Mouse (Mus musculus) myocyte (in vitro differentiated cells): ENCODE measurements around the gene Farp2. TPM values are rescaled to one million over a fixed set of nuclear protein-coding genes. Genes with fewer than 3 reads are reported as not detected.
"Not testable (repeated sequence)": the region's sequence is repeated elsewhere in the genome, so short reads cannot be mapped to it uniquely, and the experiment has no call there.

Experiments used
- H3K27me3 ChIP-seq: one replicate; pipeline ENCODE4 v1.6.1; 2011; ENCODE audit not compliant: control insufficient read depth, insufficient read depth, insufficient read length
- H3K36me3 ChIP-seq: one replicate; pipeline ENCODE4 v1.6.1; 2011; ENCODE audit not compliant: control insufficient read depth, insufficient read depth
- H3K4me2 ChIP-seq: one replicate; pipeline ENCODE4 v1.6.1; 2011; ENCODE audit warnings: low read depth, control low read depth
- H3K4me3 ChIP-seq: one replicate; pipeline ENCODE4 v1.5.1; 2011; ENCODE audit warnings: mild to moderate bottlenecking, control low read depth, moderate library complexity
- H3K79me2 ChIP-seq: one replicate; pipeline ENCODE4 v1.6.1; 2011; ENCODE audit not compliant: control insufficient read depth, insufficient read depth
- H3ac ChIP-seq: one replicate; pipeline ENCODE4 v1.6.1; 2011; ENCODE audit not compliant: control insufficient read depth, insufficient read length
- CEBPB ChIP-seq: IDR thresholded peaks from 2 replicates; pipeline ENCODE4 v1.6.1; 2011; ENCODE audit warnings: mild to moderate bottlenecking, moderate library complexity; ENCODE audit not compliant: poor library complexity, insufficient read depth, severe bottlenecking
- E2F4 ChIP-seq: IDR thresholded peaks from one replicate; pipeline ENCODE4 v1.6.1; 2011; ENCODE audit warnings: mild to moderate bottlenecking, control low read depth, moderate library complexity; ENCODE audit not compliant: insufficient read depth
- MAX ChIP-seq: IDR thresholded peaks from one replicate; pipeline ENCODE4 v1.6.1; 2011; ENCODE audit warnings: low read depth, mild to moderate bottlenecking, control low read depth
- MYOD1 ChIP-seq, 3 experiments: IDR thresholded peaks; one replicate each; pipeline ENCODE4 v1.6.1; 2011; ENCODE audit warnings: control low read depth in 2 of 3, low read depth in 2 of 3, mild to moderate bottlenecking in 2 of 3, moderate library complexity in 1 of 3; ENCODE audit not compliant: insufficient read length in 2 of 3, control insufficient read depth in 1 of 3
- MYOG ChIP-seq, 3 experiments: IDR thresholded peaks; one replicate each; pipeline ENCODE4 v1.6.1; 2011; ENCODE audit warnings: control low read depth in 2 of 3, low read depth in 2 of 3, mild to moderate bottlenecking in 2 of 3; ENCODE audit not compliant: insufficient read length in 2 of 3, control insufficient read depth in 1 of 3, insufficient read depth in 1 of 3
- POLR2A ChIP-seq: IDR thresholded peaks from one replicate; pipeline ENCODE4 v1.6.1; 2011; ENCODE audit warnings: low read depth, mild to moderate bottlenecking, control low read depth, moderate library complexity; ENCODE audit not compliant: insufficient read length
- POLR2AphosphoS2 ChIP-seq: IDR thresholded peaks from one replicate; pipeline ENCODE4 v1.6.1; 2011; ENCODE audit warnings: low read depth, control low read depth; ENCODE audit not compliant: insufficient read length
- REST ChIP-seq: IDR thresholded peaks from one replicate; pipeline ENCODE4 v1.6.1; 2011; ENCODE audit warnings: mild to moderate bottlenecking, control low read depth, moderate library complexity; ENCODE audit not compliant: insufficient read depth, insufficient read length
- SRF ChIP-seq: IDR thresholded peaks from one replicate; pipeline ENCODE4 v1.6.1; 2011; ENCODE audit warnings: low read depth; ENCODE audit not compliant: control insufficient read depth, insufficient read length
- TCF12 ChIP-seq: IDR thresholded peaks from one replicate; pipeline ENCODE4 v1.6.1; 2011; ENCODE audit warnings: mild to moderate bottlenecking, control low read depth; ENCODE audit not compliant: poor library complexity, insufficient read depth, severe bottlenecking
- TCF3 ChIP-seq: IDR thresholded peaks from one replicate; pipeline ENCODE4 v1.6.1; 2011; ENCODE audit warnings: low read depth, control low read depth; ENCODE audit not compliant: insufficient read length
- USF1 ChIP-seq: IDR thresholded peaks from one replicate; pipeline ENCODE4 v1.6.1; 2011; ENCODE audit warnings: low read depth, mild to moderate bottlenecking, control low read depth, moderate library complexity
- polyA plus RNA-seq: library from polyadenylated mRNA; unstranded; fragments of >200 nt; fragmentation: generic; extraction: Trizol; gene quantifications from one replicate; pipeline ENCODE4 v1.2.1, GENCODE M21; 2012; ENCODE audit warnings: missing spikeins

Farp2 gene
- polyA plus RNA-seq, 1 experiment = 3.1 TPM

DNA sequence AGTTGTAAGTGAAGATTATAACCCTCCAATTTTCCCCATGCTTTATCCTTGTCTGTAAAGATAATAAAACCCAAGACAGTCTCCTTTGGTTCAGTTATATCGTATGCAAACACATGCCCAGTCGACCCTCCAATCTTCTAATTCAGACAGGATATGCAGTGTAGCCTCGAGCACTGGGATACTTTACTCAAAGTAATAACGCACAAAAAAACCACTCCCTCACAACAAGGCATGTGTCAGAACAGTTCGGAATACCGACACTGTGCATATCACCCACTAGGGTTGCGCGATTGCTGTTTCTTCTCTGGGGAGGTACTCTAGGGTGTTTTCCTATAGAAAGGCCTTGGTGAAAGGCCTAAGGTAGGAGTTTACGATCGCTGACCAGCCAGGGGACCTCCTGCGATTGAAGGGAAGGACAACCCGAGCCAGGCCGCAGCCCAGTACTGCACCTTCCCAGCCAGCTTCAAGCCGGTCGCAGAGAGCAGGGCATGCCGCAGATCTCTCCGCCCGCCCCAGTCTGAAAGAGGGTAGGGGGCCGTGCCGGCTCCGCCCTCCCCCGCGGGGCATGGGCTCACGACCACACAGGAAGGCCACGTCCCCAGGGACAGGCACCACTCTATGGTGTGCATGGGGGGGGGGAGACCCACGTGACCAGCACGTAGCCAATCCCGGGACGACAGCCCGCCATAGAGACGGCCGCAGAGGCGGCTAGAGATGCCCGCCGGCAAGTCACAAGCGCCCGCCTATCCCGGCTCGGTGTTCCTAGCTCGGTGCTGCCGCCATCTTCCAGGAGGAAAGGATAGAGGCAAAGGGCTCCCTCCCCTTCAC is 33.9 kb upstream of the Farp2 start:
- Histone ChIP-seq H3K36me3 (peaks cover 11% of the 10 kb centered on the region), H3K79me2 (peaks cover 89% of the 10 kb centered on the region), H3K27me3 (no peaks in the 10 kb centered on the region), H3K4me3 (peak overlapping the region; percentile 99), H3ac (peak overlapping the region; percentile 38), H3K4me2 (peak overlapping the region; percentile 77)
- TF ChIP-seq POLR2A (peak; percentile 72), SRF (no peak), USF1 (peak; percentile 82), POLR2AphosphoS2 (peak; percentile 70), MYOG (IDR thresholded peaks at IDR 0.05; ENCODE audit: control insufficient read depth in 1 of 3, insufficient read depth in 1 of 3, insufficient read length in 2 of 3, low read depth in 2 of 3) (peak in 1 of 3 experiments; percentile 10)

DNA sequence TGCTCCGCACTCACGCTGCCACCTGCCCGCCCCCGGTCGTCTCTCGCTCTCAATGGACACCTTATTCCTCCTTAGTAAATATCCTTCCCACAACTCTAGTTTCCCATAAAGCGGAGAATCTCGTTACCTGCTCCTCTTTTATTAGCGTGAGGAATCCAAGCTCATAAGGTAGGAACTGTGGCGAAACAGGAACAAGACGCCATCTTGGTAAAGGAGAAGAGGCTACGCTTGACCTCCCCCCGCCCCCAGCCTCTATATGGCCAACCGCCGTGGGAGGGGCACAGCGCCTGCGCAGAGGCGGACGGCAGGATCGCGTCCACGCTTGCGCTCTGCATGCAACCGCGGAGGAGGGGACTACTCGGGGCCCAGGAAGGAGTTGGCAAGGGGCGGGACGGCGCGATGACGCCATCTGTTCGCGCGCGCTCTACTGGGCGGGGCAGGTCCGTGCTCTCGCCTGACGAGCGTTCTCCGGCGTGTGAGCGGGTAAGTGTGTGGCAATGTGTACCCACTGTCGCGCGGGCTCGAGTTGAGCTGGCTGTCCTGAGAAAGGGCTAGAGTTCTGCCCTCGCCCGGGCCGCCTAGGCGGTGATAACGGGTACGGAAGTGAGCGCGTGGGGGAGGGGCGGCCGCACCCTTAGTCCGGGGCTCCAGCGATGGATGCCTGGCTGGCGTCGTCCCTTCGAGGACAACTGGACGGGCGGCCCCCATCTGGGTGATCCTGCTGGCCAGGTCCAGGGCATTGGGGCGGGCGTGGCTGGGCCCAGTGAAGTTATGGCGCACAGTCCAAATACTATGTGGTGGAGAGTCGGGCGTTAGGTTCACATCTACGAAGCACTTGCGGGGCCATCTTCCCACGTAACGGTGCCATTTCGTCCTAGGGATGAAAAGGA is 33.0 kb upstream of the Farp2 start, which contains the start of gene Hdlbp:
TSS of gene Hdlbp (minus strand) at position 230 of the 890 bp plus-strand sequence.
- Histone ChIP-seq H3ac (peak within 1 kb of the TSS; percentile 38), H3K27me3 (no peaks in the 10 kb centered on the region), H3K79me2 (peaks cover 89% of the 10 kb centered on the region), H3K36me3 (peaks cover 11% of the 10 kb centered on the region), H3K4me3 (peak within 1 kb of the TSS; percentile 99), H3K4me2 (peak within 1 kb of the TSS; percentile 81)
- TF ChIP-seq E2F4 = peak; percentile 17
- TF ChIP-seq REST = no peak
- TF ChIP-seq TCF3 = no peak
- TF ChIP-seq TCF12 = no peak
- no peak for TF ChIP-seq USF1
- TF ChIP-seq POLR2A = peak; percentile 99
- TF ChIP-seq CEBPB = no peak
- TF ChIP-seq MAX = no peak
- TF ChIP-seq POLR2AphosphoS2 = peak; percentile 98
- TF ChIP-seq MYOG (IDR thresholded peaks at IDR 0.05; ENCODE audit: control insufficient read depth in 1 of 3, insufficient read depth in 1 of 3, insufficient read length in 2 of 3, low read depth in 2 of 3) = peak in 1 of 3 experiments; percentile 32
- peak in 1 of 3 experiments; percentile 31 for TF ChIP-seq MYOD1 (IDR thresholded peaks at IDR 0.05; ENCODE audit: control insufficient read depth in 1 of 3, insufficient read length in 2 of 3, low read depth in 2 of 3)
- TF ChIP-seq SRF = peak; percentile 94

DNA sequence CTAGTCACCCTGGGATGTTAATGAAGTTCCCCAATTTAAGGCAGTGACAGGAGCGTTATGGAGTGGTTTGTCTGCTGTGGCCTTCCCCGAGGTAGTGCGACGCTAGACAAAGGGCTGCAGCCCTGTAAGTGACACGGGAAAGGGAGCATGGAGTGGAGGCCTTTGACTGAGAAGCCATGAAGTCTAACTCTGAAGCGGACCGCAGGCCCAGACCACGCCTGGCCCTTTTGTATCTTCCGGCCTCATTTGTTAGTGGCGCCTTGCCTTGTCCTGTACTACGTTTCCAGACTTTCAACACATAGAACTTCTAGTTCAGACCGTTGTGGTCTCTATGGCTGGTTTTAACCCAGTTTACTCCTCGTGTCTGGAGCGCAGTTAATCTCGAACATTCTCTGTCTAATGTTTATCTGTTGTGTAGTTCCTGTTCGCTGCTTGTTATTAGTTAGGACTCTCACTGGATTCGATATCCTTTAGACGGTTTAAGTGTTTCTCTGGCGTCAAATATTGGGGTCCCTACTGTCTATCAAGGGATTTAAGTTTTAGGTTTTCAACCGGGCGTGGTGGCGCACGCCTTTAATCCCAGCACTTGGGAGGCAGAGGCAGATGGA is 32.3 kb upstream of the Farp2 start:
- Histone ChIP-seq H3K36me3 (peaks cover 11% of the 10 kb centered on the region), H3ac (peak overlapping the region; percentile 38), H3K27me3 (no peaks in the 10 kb centered on the region), H3K4me3 (peak overlapping the region; percentile 99), H3K4me2 (peak overlapping the region; percentile 81), H3K79me2 (peaks cover 89% of the 10 kb centered on the region)
- TF ChIP-seq POLR2A (peak; percentile 9), TCF3 (no peak)

DNA sequence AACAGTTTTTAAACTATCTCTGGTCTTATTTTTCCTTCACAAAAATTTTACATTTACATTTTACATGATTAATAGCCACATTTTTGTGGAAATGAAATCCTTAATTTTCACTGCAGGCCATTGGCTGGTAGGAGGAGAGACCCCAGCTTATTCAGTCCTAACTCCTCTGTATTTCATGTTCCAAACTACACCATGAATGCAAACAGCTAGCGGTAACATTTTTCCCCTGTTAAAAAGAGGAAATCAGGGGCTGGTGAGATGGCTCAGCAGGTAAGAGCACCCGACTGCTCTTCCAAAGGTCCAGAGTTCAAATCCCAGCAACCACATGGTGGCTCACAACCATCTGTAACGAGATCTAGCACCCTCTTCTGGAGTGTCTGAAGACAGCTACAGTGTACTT is 25.6 kb upstream of the Farp2 start:
- H3K4me3 ChIP-seq, H3K27me3 ChIP-seq, H3K4me2 ChIP-seq, H3ac ChIP-seq: not testable (repeated sequence)
- Histone ChIP-seq H3K36me3 (peaks cover 11% of the 10 kb centered on the region), H3K79me2 (peaks cover 100% of the 10 kb centered on the region)

DNA sequence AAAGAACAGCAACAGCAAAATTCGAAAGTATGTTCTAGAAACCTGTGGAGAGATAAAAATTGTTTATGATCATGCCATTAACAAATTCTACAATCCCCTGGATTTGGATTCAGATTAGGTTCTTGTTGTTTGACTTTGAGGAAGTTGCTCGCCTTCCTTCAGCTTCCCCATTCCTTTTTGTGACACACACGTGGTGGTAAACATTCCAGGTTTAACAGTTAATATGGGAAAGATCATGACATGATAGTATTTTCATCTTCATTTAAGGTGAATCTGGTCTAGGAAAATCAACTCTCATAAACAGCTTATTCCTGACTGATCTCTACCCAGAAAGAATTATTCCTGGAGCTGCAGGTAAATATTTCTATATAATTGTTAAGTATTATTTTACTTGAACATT is 16.6 kb upstream of the Farp2 start:
- Histone ChIP-seq H3ac (no peak overlapping the region), H3K4me2 (no peak overlapping the region), H3K36me3 (peaks cover 64% of the 10 kb centered on the region), H3K4me3 (no peak overlapping the region), H3K27me3 (no peaks in the 10 kb centered on the region), H3K79me2 (peaks cover 32% of the 10 kb centered on the region)
- TF ChIP-seq MYOG (IDR thresholded peaks at IDR 0.05; ENCODE audit: control insufficient read depth in 1 of 3, insufficient read depth in 1 of 3, insufficient read length in 2 of 3, low read depth in 2 of 3) (no peak), POLR2AphosphoS2 (no peak), CEBPB (no peak), MYOD1 (IDR thresholded peaks at IDR 0.05; ENCODE audit: control insufficient read depth in 1 of 3, insufficient read length in 2 of 3, low read depth in 2 of 3) (no peak), SRF (no peak), E2F4 (no peak)
